Mouse (Mus musculus): ENCODE results near the gene Slc45a2.

GRCm38 (mm10) chr15:11064160-11064557 lies 63.6 kb downstream of the Slc45a2 start:
- TF ChIP-seq TAL1 (IDR thresholded peaks at IDR 0.05; ENCODE audit: low read length) = no peak
- TF ChIP-seq GATA1 (IDR thresholded peaks at IDR 0.05; ENCODE audit: low read length) = no peak

Measured in erythroblast, embryonic 14.5 days (primary cell).